Mouse (Mus musculus) adrenal gland, postnatal 4 days (tissue): ENCODE measurements at regions not wholly inside any gene's neighbourhood (a gene's known extent, or its start where the extent isn't known, plus 50 kb on each side); places are given as distances from the start of the nearest gene placed in this dataset.

Experiments used
- DNase-seq, 2 experiments: peaks; one replicate each; pipeline ENCODE4 v3.0.0; 2021 to 2022; ENCODE audit warnings: low spot score in 2 of 2, mixed read lengths in 2 of 2

- DNase-seq: no peak
Measured at GRCm38 (mm10) chr8:12135392-12136177, 143.0 kb upstream of the A230072I06Rik start.

GRCm38 (mm10) chr8:12136178-12136455 is 142.5 kb upstream of the A230072I06Rik start:
- DNase-seq: no peak

GRCm38 (mm10) chr8:12137496-12137895 is 141.1 kb upstream of the A230072I06Rik start:
- DNase-seq: no peak

GRCm38 (mm10) chr8:12137913-12138312 is 140.7 kb upstream of the A230072I06Rik start:
- DNase-seq: no peak

- DNase-seq: no peak
Measured at GRCm38 (mm10) chr8:12151679-12152078, 126.9 kb upstream of the A230072I06Rik start.

- DNase-seq: no peak
Measured at GRCm38 (mm10) chr8:12152825-12153224, 125.8 kb upstream of the A230072I06Rik start.

- DNase-seq: no peak
Measured at GRCm38 (mm10) chr8:12156893-12157292, 121.7 kb upstream of the A230072I06Rik start.

- no peak for DNase-seq
Measured at GRCm38 (mm10) chr8:12158188-12158587, 120.4 kb upstream of the A230072I06Rik start.

- DNase-seq: no peak
Measured at GRCm38 (mm10) chr8:12162921-12163705, 115.5 kb upstream of the A230072I06Rik start.

- DNase-seq: no peak
Measured at GRCm38 (mm10) chr8:12165487-12166152, 113.0 kb upstream of the A230072I06Rik start.

GRCm38 (mm10) chr8:12171788-12172187 is 106.8 kb upstream of the A230072I06Rik start:
- DNase-seq: no peak

GRCm38 (mm10) chr8:12175496-12175895 is 103.1 kb upstream of the A230072I06Rik start:
- DNase-seq: no peak

GRCm38 (mm10) chr8:12184666-12185065 is 94.0 kb upstream of the A230072I06Rik start:
- no peak for DNase-seq

- DNase-seq: no peak
Measured at GRCm38 (mm10) chr8:12187366-12187765, 91.3 kb upstream of the A230072I06Rik start.

- DNase-seq: no peak
Measured at GRCm38 (mm10) chr8:12188451-12188850, 90.2 kb upstream of the A230072I06Rik start.

GRCm38 (mm10) chr8:12188960-12189359 is 89.7 kb upstream of the A230072I06Rik start:
- DNase-seq: no peak

- no peak for DNase-seq
Measured at GRCm38 (mm10) chr8:12192006-12192405, 86.6 kb upstream of the A230072I06Rik start.

- DNase-seq: no peak
Measured at GRCm38 (mm10) chr8:12205909-12206308, 72.7 kb upstream of the A230072I06Rik start.

GRCm38 (mm10) chr8:12207412-12207811 is 71.2 kb upstream of the A230072I06Rik start:
- no peak for DNase-seq

- DNase-seq: no peak
Measured at GRCm38 (mm10) chr8:12213774-12214173, 64.8 kb upstream of the A230072I06Rik start.

- no peak for DNase-seq
Measured at GRCm38 (mm10) chr8:12214205-12215019, 64.2 kb upstream of the A230072I06Rik start.
